Mouse (Mus musculus) megakaryocyte, embryonic 14.5 days (primary cell): ENCODE results near the gene Hcls1.

Experiments
- FLI1 ChIP-seq: IDR thresholded peaks from 2 replicates; pipeline ENCODE4 v1.6.1; 2012; ENCODE audit warnings: low read length, inconsistent platforms, mixed read lengths
- GATA1 ChIP-seq: IDR thresholded peaks from 3 replicates; pipeline ENCODE4 v1.6.1; 2012; ENCODE audit warnings: mixed read lengths, low read length, inconsistent platforms, borderline replicate concordance

DNA sequence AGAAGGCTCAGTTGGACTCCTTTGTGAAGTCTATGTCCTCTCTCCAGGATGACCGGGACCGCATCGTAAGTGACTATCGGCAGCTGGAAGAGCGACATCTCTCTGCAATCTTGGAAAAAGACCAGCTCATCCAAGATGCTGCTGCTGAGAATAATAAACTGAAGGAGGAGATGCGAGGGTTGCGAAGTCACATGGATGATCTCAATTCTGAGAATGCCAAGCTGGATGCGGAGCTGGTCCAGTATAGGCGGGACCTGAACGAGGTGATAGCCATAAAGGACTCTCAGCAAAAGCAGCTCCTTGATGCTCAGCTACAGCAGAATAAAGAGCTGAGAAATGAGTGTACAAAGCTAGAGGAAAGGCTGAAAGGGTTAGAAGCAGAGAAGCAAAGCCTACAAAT lies 16.3 kb upstream of the Hcls1 start:
- TF ChIP-seq GATA1 (no peak), FLI1 (no peak)
